Mouse (Mus musculus) left cerebral cortex, postnatal 10 days (tissue): Measurements from ENCODE around the gene Pou2f3. TPM values are rescaled to one million over a fixed set of nuclear protein-coding genes. Genes with fewer than 3 reads are reported as not detected.
A peak's percentile ranks its signal among the peaks of the same experiment; 100 is the strongest.

Experiments used
- DNase-seq, 2 experiments: peaks; one replicate each; pipeline ENCODE4 v3.0.0; 2021 to 2022; ENCODE audit warnings: low spot score in 2 of 2, mixed read lengths in 1 of 2; ENCODE audit errors: extremely low spot score in 1 of 2
- intact Hi-C: fragments of 180-260 bp; cut with DNase I; formaldehyde crosslinking; loops from one replicate; pipeline ENCODE4 v1.15.1; 2025
- total RNA-seq, 2 experiments: library from RNA; stranded (reverse); gene quantifications; 2 replicates each; pipeline ENCODE4 v1.2.3; 2021

Pou2f3 gene
- total RNA-seq, 2 experiments from 2014 or later: not detected

GRCm38 (mm10) chr9:43194001-43194400, 16.2 kb downstream of the Pou2f3 start:
- intact Hi-C loops: no loop called here
- no peak for DNase-seq

- no peak for DNase-seq
- intact Hi-C loops: no loop called here
Observed at GRCm38 (mm10) chr9:43191561-43191960, 18.6 kb downstream of the Pou2f3 start.

- no peak for DNase-seq
- intact Hi-C loops: no loop called here
Observed at GRCm38 (mm10) chr9:43189021-43189356, 21.2 kb downstream of the Pou2f3 start.

GRCm38 (mm10) chr9:43188309-43189020, 21.7 kb downstream of the Pou2f3 start:
- DNase-seq: no peak
- intact Hi-C loops: no loop called here

GRCm38 (mm10) chr9:43179614-43180013, 30.6 kb downstream of the Pou2f3 start:
- intact Hi-C loops: no loop called here
- DNase-seq: peak in 1 of 2 experiments; percentile 32

GRCm38 (mm10) chr9:43178172-43178571, 32.0 kb downstream of the Pou2f3 start:
- no peak for DNase-seq
- intact Hi-C loops: no loop called here

- intact Hi-C loops: no loop called here
- DNase-seq: no peak
Observed at GRCm38 (mm10) chr9:43167081-43167480, 43.1 kb downstream of the Pou2f3 start.

- intact Hi-C loops: no loop called here
- no peak for DNase-seq
Observed at GRCm38 (mm10) chr9:43166346-43166745, 43.8 kb downstream of the Pou2f3 start.

GRCm38 (mm10) chr9:43155960-43156359, 54.2 kb downstream of the Pou2f3 start:
- DNase-seq: no peak
- intact Hi-C loops: no loop called here

GRCm38 (mm10) chr9:43151779-43152178, 58.4 kb downstream of the Pou2f3 start:
- intact Hi-C loops: no loop called here

GRCm38 (mm10) chr9:43150957-43151356, 59.2 kb downstream of the Pou2f3 start:
- DNase-seq: no peak
- intact Hi-C loops: no loop called here

More at GRCm38 (mm10) chr9:43151779-43152178, 58.4 kb downstream of the Pou2f3 start:
- no peak for DNase-seq

- DNase-seq: peak in 1 of 2 experiments; percentile 54
- intact Hi-C loops: no loop called here
Observed at GRCm38 (mm10) chr9:43150075-43150474, 60.1 kb downstream of the Pou2f3 start.

GRCm38 (mm10) chr9:43149498-43149897, 60.7 kb downstream of the Pou2f3 start:
- DNase-seq: no peak
- intact Hi-C loops: no loop called here

- no peak for DNase-seq
- intact Hi-C loops: no loop called here
Observed at GRCm38 (mm10) chr9:43145196-43145595, 65.0 kb downstream of the Pou2f3 start.

- intact Hi-C loops: loop anchor here (5.0 kb wide), 1 partner anchor 138 kb away; no protein-coding TSS in a partner anchor
- DNase-seq: no peak
Observed at GRCm38 (mm10) chr9:43144206-43144810, 65.9 kb downstream of the Pou2f3 start.

- intact Hi-C loops: loop anchor here (2.0 to 5.0 kb wide), 2 partner anchors 69 to 140 kb away; partner anchors contain the start of gene Pou2f3
- peak; percentile 70 to 73 for DNase-seq
Observed at GRCm38 (mm10) chr9:43141839-43142238, 68.3 kb downstream of the Pou2f3 start.

- DNase-seq: peak in 1 of 2 experiments; percentile 58
- intact Hi-C loops: no loop called here
Observed at GRCm38 (mm10) chr9:43133525-43133924, 76.6 kb downstream of the Pou2f3 start.

GRCm38 (mm10) chr9:43132380-43132779, 77.8 kb downstream of the Pou2f3 start:
- DNase-seq: no peak
- intact Hi-C loops: no loop called here

- intact Hi-C loops: no loop called here
- no peak for DNase-seq
Observed at GRCm38 (mm10) chr9:43131940-43132339, 78.2 kb downstream of the Pou2f3 start.

GRCm38 (mm10) chr9:43130684-43131083, 79.5 kb downstream of the Pou2f3 start:
- no peak for DNase-seq
- intact Hi-C loops: no loop called here
